Mouse (Mus musculus): Measurements from ENCODE around the gene Asb2.

Asb2 gene

GRCm38 (mm10) chr12:103325156-103325857 lies 30.5 kb downstream of the Asb2 start:
- DNase-seq (ENCODE audit: low read depth in 2 of 2, low spot score in 2 of 2), result peak; percentile 72 to 82

- no peak for DNase-seq (ENCODE audit: low read depth in 2 of 2, low spot score in 2 of 2)
Observed at GRCm38 (mm10) chr12:103322801-103323200, 33.0 kb downstream of the Asb2 start.

- DNase-seq (ENCODE audit: low read depth in 2 of 2, low spot score in 2 of 2), result no peak
Observed at GRCm38 (mm10) chr12:103315831-103316545, 39.8 kb downstream of the Asb2 start.

- DNase-seq (ENCODE audit: low read depth in 2 of 2, low spot score in 2 of 2), result no peak
Observed at GRCm38 (mm10) chr12:103314640-103315361, 41.0 kb downstream of the Asb2 start.

GRCm38 (mm10) chr12:103313871-103314639 lies 41.7 kb downstream of the Asb2 start:
- no peak for DNase-seq (ENCODE audit: low read depth in 2 of 2, low spot score in 2 of 2)

- DNase-seq (ENCODE audit: low read depth in 2 of 2, low spot score in 2 of 2), result no peak
Observed at GRCm38 (mm10) chr12:103313274-103313673, 42.5 kb downstream of the Asb2 start.

GRCm38 (mm10) chr12:103311921-103312320 lies 43.9 kb downstream of the Asb2 start:
- no peak for DNase-seq (ENCODE audit: low read depth in 2 of 2, low spot score in 2 of 2)

- no peak for DNase-seq (ENCODE audit: low read depth in 2 of 2, low spot score in 2 of 2)
Observed at GRCm38 (mm10) chr12:103310744-103311267, 45.0 kb downstream of the Asb2 start, which contains the start of gene Fam181a. Fam181a (plus strand) TSS chr12:103310975.

- no peak for DNase-seq (ENCODE audit: low read depth in 2 of 2, low spot score in 2 of 2)
Observed at GRCm38 (mm10) chr12:103306720-103307119, 49.1 kb downstream of the Asb2 start.

- DNase-seq (ENCODE audit: low read depth in 2 of 2, low spot score in 2 of 2), result no peak
Observed at GRCm38 (mm10) chr12:103306224-103306623, 49.6 kb downstream of the Asb2 start.

- no peak for DNase-seq (ENCODE audit: low read depth in 2 of 2, low spot score in 2 of 2)
Observed at GRCm38 (mm10) chr12:103302960-103303359, 52.8 kb downstream of the Asb2 start.

GRCm38 (mm10) chr12:103301645-103302044 lies 54.2 kb downstream of the Asb2 start:
- peak; percentile 11 for DNase-seq (ENCODE audit: low read depth in 2 of 2, low spot score in 2 of 2)

- no peak for DNase-seq (ENCODE audit: low read depth in 2 of 2, low spot score in 2 of 2)
Observed at GRCm38 (mm10) chr12:103300493-103300892, 55.3 kb downstream of the Asb2 start.

GRCm38 (mm10) chr12:103296292-103296691 lies 59.5 kb downstream of the Asb2 start:
- DNase-seq (ENCODE audit: low read depth in 2 of 2, low spot score in 2 of 2), result no peak

- no peak for DNase-seq (ENCODE audit: low read depth in 2 of 2, low spot score in 2 of 2)
Observed at GRCm38 (mm10) chr12:103292366-103292765, 63.4 kb downstream of the Asb2 start.

- no peak for DNase-seq (ENCODE audit: low read depth in 2 of 2, low spot score in 2 of 2)
Observed at GRCm38 (mm10) chr12:103287276-103287675, 68.5 kb downstream of the Asb2 start.

- no peak for DNase-seq (ENCODE audit: low read depth in 2 of 2, low spot score in 2 of 2)
Observed at GRCm38 (mm10) chr12:103283411-103283810, 72.4 kb downstream of the Asb2 start.

GRCm38 (mm10) chr12:103282936-103283335 lies 72.9 kb downstream of the Asb2 start:
- DNase-seq (ENCODE audit: low read depth in 2 of 2, low spot score in 2 of 2), result no peak

- no peak for DNase-seq (ENCODE audit: low read depth in 2 of 2, low spot score in 2 of 2)
Observed at GRCm38 (mm10) chr12:103281912-103282311, 73.9 kb downstream of the Asb2 start.

- no peak for DNase-seq (ENCODE audit: low read depth in 2 of 2, low spot score in 2 of 2)
Observed at GRCm38 (mm10) chr12:103281491-103281890, 74.3 kb downstream of the Asb2 start.

GRCm38 (mm10) chr12:103276422-103276821 lies 79.4 kb downstream of the Asb2 start:
- no peak for DNase-seq (ENCODE audit: low read depth in 2 of 2, low spot score in 2 of 2)

Measured in CD8-positive naive resting alpha-beta T cell, adult 2 months (primary cell).